Mouse (Mus musculus) heart, postnatal 10 days (tissue): ENCODE measurements at regions not wholly inside any gene's neighbourhood (a gene's known extent, or its start where the extent isn't known, plus 50 kb on each side); places are given as distances from the start of the nearest gene placed in this dataset.

Source experiments
- DNase-seq, 2 experiments: peaks; one replicate each; pipeline ENCODE4 v3.0.0; 2021
- intact Hi-C: fragments of 180-260 bp; cut with DNase I; formaldehyde crosslinking; loops from one replicate; pipeline ENCODE4 v1.15.1; 2025

- DNase-seq, result peak; percentile 21 to 37
- intact Hi-C loops, result no loop called here
Observed at GRCm38 (mm10) chr9:56547291-56547977, 129.0 kb downstream of the Hmg20a start.

GRCm38 (mm10) chr9:56549774-56550173, 131.4 kb downstream of the Hmg20a start:
- intact Hi-C loops, result no loop called here
- DNase-seq, result peak; percentile 36 to 38

- intact Hi-C loops, result no loop called here
- DNase-seq, result no peak
Observed at GRCm38 (mm10) chr9:56550178-56550577, 131.8 kb downstream of the Hmg20a start.

GRCm38 (mm10) chr9:56551376-56552186, 133.2 kb downstream of the Hmg20a start:
- peak; percentile 23 to 28 for DNase-seq
- intact Hi-C loops, result loop anchor here (2.0 kb wide), 4 partner anchors 45 to 433 kb away; no protein-coding TSS in a partner anchor

- intact Hi-C loops, result loop anchor here (2.0 kb wide), 4 partner anchors 45 to 433 kb away; no protein-coding TSS in a partner anchor
- DNase-seq, result peak; percentile 17 to 39
Observed at GRCm38 (mm10) chr9:56552187-56552686, 133.8 kb downstream of the Hmg20a start.

- peak; percentile 89 to 91 for DNase-seq
- intact Hi-C loops, result loop anchor here (1.0 to 2.0 kb wide), 5 partner anchors 46 to 434 kb away; no protein-coding TSS in a partner anchor
Observed at GRCm38 (mm10) chr9:56552766-56553165, 134.4 kb downstream of the Hmg20a start.

- intact Hi-C loops, result loop anchor here (1.0 to 2.0 kb wide), 5 partner anchors 47 to 435 kb away; no protein-coding TSS in a partner anchor
- DNase-seq, result no peak
Observed at GRCm38 (mm10) chr9:56553626-56554025, 135.2 kb downstream of the Hmg20a start.

- DNase-seq, result no peak
- intact Hi-C loops, result no loop called here
Observed at GRCm38 (mm10) chr9:56554096-56554495, 135.7 kb downstream of the Hmg20a start.

GRCm38 (mm10) chr9:56559618-56560144, 141.3 kb downstream of the Hmg20a start:
- intact Hi-C loops, result no loop called here
- DNase-seq, result no peak

- intact Hi-C loops, result no loop called here
Observed at GRCm38 (mm10) chr9:56562440-56562839, 144.0 kb downstream of the Hmg20a start.

GRCm38 (mm10) chr9:56564048-56564737, 145.8 kb downstream of the Hmg20a start:
- intact Hi-C loops, result no loop called here

More at GRCm38 (mm10) chr9:56562440-56562839, 144.0 kb downstream of the Hmg20a start:
- DNase-seq, result no peak

More at GRCm38 (mm10) chr9:56564048-56564737, 145.8 kb downstream of the Hmg20a start:
- DNase-seq, result no peak
